1 mouse cellular context compared by ENCODE assay signal in the genomic region with DNA sequence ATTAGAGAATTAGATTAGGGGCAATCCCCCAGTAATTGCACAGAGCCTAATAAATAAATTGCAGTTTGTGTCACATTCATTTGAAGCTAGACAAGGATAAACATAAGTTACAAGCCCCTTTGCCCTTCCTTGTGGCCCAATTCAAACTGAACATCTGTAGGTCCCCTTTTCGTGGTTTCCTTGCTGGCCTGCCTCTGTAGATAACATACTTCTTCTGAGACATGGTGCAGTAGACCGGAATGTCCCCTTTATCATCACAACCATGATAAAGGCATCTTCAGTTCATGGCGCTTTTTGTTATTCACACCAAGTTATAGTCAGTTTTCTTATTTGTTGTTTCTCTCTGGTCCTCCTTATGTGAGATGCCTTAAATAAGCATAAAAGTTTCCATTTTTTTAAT.
TF ChIP-seq lines count a peak whose summit lies in the region.

No protein-coding gene starts in this region.

TF ChIP-seq in MEL, 35 proteins besides CTCF, POLR2A, EP300 and RAD21 (continued from another document):
- TF ChIP-seq MEF2A (IDR thresholded peaks at IDR 0.05; ENCODE audit: extremely low read depth, insufficient replicate concordance, low read depth, low read length, poor library complexity, severe bottlenecking) (no peak), JUND (IDR thresholded peaks at IDR 0.05; ENCODE audit: low read depth, low read length) (no peak), USF1 (IDR thresholded peaks at IDR 0.05; ENCODE audit: low read depth, low read length) (no peak), MYB (IDR thresholded peaks at IDR 0.05; ENCODE audit: low read depth, low read length) (peak; percentile 62), ELF1 (IDR thresholded peaks at IDR 0.05; ENCODE audit: low read depth, low read length) (no peak), TBP (IDR thresholded peaks at IDR 0.05; ENCODE audit: low read depth, low read length) (no peak), POLR2AphosphoS5 (IDR thresholded peaks at IDR 0.05; ENCODE audit: borderline replicate concordance, low read depth, low read length) (no peak), ZMIZ1 (IDR thresholded peaks at IDR 0.05; ENCODE audit: low read depth, low read length) (0 out of 2 replicates have a peak, but pooled peaks have one; percentile 48), NELFE (IDR thresholded peaks at IDR 0.05; ENCODE audit: low read depth, low read length) (no peak), BHLHE40 (IDR thresholded peaks at IDR 0.05; ENCODE audit: borderline replicate concordance, low read depth, low read length) (no peak), CHD2 (IDR thresholded peaks at IDR 0.05; ENCODE audit: low read length) (no peak), NRF1 (IDR thresholded peaks at IDR 0.05; ENCODE audit: insufficient read depth, low read depth, low read length, poor library complexity, severe bottlenecking) (no peak), TAL1 (IDR thresholded peaks at IDR 0.05; ENCODE audit: low read length) (peak; percentile 93), MYC (IDR thresholded peaks at IDR 0.05; ENCODE audit: low read depth, low read length) (peak; percentile 70; the same call in 1 of the 2 replicates), MAZ (IDR thresholded peaks at IDR 0.05; ENCODE audit: low read depth, low read length) (no peak), CHD1 (IDR thresholded peaks at IDR 0.05; ENCODE audit: low read depth, low read length) (no peak), POLR2AphosphoS2 (IDR thresholded peaks at IDR 0.05; ENCODE audit: low read length) (0 out of 2 replicates have a peak, but pooled peaks have one; percentile 28), MAX (IDR thresholded peaks at IDR 0.05; ENCODE audit: low read length) (no peak)
